Mouse (Mus musculus) adrenal gland, postnatal 36 days (tissue): ENCODE data around the gene Surf6. TPM values are rescaled to one million over a fixed set of nuclear protein-coding genes. Genes with fewer than 3 reads are reported as not detected.

ENCODE experiments used
- total RNA-seq, 2 experiments: library from RNA; stranded (reverse); gene quantifications; 2 replicates each; pipeline ENCODE4 v1.2.3; 2021

Surf6 gene
- total RNA-seq, 2 experiments from 2014 or later: 28.5 to 32.7 TPM

Other genes with a start within 250 kb of the Surf6 start
- not detected for gene Lcn4, start 231.6 kb downstream of the Surf6 start, total RNA-seq
- not detected for gene Abo, start 37.9 kb downstream of the Surf6 start, total RNA-seq
- gene Med22, start 7.8 kb upstream of the Surf6 start, total RNA-seq: 10 to 100 TPM; 54.5 to 56.6 TPM
- gene Rpl7a, start 7.9 kb upstream of the Surf6 start, total RNA-seq: 100 to 1,000 TPM; 527 to 531 TPM
- gene Surf2, start 13.5 kb upstream of the Surf6 start, total RNA-seq: 10 to 100 TPM; 37.5 to 40.1 TPM
- 100 to 1,000 TPM in 1 of 2 experiments, 10 to 100 TPM in 1; 99.3 to 120 TPM for gene Surf1, start 13.7 kb upstream of the Surf6 start, total RNA-seq
- 100 to 1,000 TPM; 190 to 191 TPM for gene Surf4, start 31.0 kb upstream of the Surf6 start, total RNA-seq
- gene Stkld1, start 31.2 kb upstream of the Surf6 start, total RNA-seq: under 1 TPM; 0.13 to 0.46 TPM
- gene Rexo4, start 61.5 kb upstream of the Surf6 start, total RNA-seq: 10 to 100 TPM; 27.8 to 39.1 TPM
- not detected for gene Adamts13, start 70.5 kb upstream of the Surf6 start, total RNA-seq
- 10 to 100 TPM; 50.9 to 58.8 TPM for gene Cacfd1, start 107.0 kb upstream of the Surf6 start, total RNA-seq
- under 1 TPM; 0.36 to 0.69 TPM for gene Slc2a6, start 125.1 kb upstream of the Surf6 start, total RNA-seq
- not detected for gene Mymk, start 169.3 kb upstream of the Surf6 start, total RNA-seq
- gene Adamtsl2, start 176.5 kb upstream of the Surf6 start, total RNA-seq: 10 to 100 TPM; 15.7 to 31.7 TPM
- gene Fam163b, start 239.6 kb upstream of the Surf6 start, total RNA-seq: 1 to 10 TPM; 1.1 to 1.7 TPM